Mouse (Mus musculus): Measurements from ENCODE around the gene Etv6. TPM values are rescaled to one million over a fixed set of nuclear protein-coding genes. Genes with fewer than 3 reads are reported as not detected.

Etv6 gene
- total RNA-seq, 2 experiments from 2014 or later: 9.2 to 9.8 TPM

DNA sequence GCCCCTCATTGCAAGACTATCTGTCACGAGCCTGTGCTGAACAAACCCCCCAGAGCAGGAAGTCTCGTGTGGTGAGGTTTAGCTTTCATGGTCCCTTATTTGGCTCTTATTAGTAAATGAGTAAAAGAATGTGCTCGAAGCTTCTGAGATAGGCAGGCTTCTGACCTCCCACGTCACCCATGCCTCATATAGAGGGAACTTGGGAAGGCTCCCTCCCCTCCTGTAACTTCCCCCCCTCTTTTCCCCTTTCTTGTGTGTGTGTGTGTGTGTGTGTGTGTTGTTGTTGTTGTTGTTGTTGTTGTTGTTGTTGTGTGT is 54.8 kb downstream of the Etv6 start:
- Histone ChIP-seq H3K27ac (no peak overlapping the region), H3K4me3 (no peak overlapping the region)
- DNase-seq (ENCODE audit: low spot score in 2 of 2): no peak
- TF ChIP-seq CTCF (conservative IDR thresholded peaks at IDR 0.05): no peak

DNA sequence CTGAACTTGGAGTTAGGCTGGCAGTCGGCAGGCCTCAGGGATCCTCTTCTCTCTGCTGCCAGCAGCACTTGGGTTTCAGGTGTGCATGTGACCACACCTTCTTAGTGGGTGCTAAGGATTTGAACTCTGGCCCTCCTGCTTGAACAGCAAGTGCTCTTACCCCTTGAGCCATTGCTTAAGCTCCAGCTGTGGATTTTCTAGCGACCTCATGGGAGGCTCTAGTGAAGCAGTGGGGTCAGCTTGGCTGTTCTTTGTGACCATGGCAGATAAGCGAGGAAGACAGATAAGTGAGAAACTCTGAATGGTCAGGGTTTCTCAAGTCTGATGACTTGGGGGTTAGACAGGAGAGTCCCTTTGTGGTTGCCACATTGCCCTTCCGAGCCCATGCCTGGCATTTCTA is 55.4 kb downstream of the Etv6 start:
- Histone ChIP-seq H3K4me3 (no peak overlapping the region), H3K27ac (no peak overlapping the region)
- TF ChIP-seq CTCF (conservative IDR thresholded peaks at IDR 0.05): no peak
- DNase-seq (ENCODE audit: low spot score in 2 of 2): no peak

DNA sequence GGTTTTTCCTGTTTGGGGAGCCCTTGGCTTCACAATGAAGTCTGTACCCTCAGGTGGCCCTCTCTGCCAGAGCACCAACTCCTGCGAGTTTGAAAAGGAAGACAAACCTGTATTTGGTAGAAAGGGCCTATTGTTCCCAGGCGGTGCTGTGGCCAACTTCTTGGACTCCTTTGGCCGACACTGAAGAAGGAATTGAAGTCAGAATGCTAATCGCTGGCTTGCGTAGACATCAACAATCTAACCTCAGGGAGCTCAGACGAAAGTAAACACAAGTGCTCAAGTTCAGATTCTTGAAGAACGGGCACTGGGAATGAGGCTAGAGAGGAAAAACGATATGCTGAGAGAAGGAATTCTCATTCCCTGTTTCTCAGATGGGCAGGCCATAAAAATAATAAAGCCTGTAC is 55.9 kb downstream of the Etv6 start:
- Histone ChIP-seq H3K27ac (no peak overlapping the region), H3K4me3 (no peak overlapping the region)
- no peak for DNase-seq (ENCODE audit: low spot score in 2 of 2)
- no peak for TF ChIP-seq CTCF (conservative IDR thresholded peaks at IDR 0.05)

DNA sequence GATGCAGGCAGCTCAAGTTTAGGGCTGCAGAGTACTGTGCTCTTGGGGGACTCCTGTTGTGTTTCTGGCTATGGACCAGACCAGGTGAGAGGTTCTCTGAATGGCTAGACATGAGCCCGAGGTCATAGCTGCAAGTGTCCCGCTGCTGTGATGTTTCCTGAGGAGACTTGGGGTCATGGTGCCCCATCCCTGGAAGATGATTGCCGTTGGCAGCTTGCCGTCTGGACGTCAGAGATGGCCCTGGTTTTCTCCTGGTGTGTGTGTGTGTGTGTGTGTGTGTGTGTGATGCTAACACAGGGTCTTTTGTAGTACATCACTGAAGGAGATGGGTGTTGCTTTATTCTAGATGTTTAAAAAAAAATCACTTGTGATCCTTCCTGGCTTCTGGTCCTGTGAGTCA is 58.6 kb downstream of the Etv6 start:
- H3K27ac ChIP-seq: no peak overlapping the region
- DNase-seq (ENCODE audit: low spot score in 2 of 2): no peak
- no peak overlapping the region for H3K4me3 ChIP-seq
- no peak for TF ChIP-seq CTCF (conservative IDR thresholded peaks at IDR 0.05)

DNA sequence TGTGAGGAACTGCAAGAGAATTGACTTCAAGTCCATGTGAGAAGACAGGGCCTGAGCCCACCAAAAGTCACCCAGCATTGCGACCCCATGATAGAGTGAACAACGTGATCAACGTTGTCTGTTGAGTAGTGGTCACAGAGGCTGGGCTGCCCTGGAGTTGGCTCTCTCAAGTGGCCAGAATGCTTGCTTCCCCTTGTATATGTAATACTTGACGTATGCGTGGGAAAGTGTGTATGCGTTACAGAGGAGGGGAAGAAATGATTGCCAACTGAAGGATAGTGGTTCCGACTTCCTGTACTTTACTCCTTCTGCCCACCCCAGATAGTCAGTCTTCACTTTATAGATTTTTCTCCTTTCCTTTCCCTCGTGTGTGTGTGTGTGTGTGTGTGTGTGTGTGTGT is 59.1 kb downstream of the Etv6 start:
- Histone ChIP-seq H3K4me3 (no peak overlapping the region), H3K27ac (no peak overlapping the region)
- no peak for DNase-seq (ENCODE audit: low spot score in 2 of 2)
- TF ChIP-seq CTCF (conservative IDR thresholded peaks at IDR 0.05): no peak

DNA sequence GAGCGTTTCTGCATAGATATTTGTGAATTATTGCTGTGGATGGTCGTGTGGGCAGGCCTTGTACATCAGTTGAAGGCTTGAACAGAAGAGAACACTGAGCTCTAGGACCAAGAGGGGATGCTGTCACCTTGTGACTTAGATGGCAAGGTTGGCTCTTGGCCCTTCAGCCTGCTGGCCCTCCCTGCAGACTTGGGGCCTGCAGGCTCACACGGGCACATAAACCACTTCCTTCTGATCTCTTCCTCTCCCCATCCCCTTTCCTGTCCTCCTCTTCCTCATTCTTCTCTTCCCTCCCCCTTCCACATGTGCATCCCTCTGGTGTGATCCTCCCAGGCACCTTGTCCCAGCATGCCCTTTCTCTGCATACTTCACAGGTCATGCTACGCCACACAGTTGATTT is 60.1 kb downstream of the Etv6 start:
- no peak for TF ChIP-seq CTCF (conservative IDR thresholded peaks at IDR 0.05)
- Histone ChIP-seq H3K4me3 (no peak overlapping the region), H3K27ac (no peak overlapping the region)
- DNase-seq (ENCODE audit: low spot score in 2 of 2): no peak

DNA sequence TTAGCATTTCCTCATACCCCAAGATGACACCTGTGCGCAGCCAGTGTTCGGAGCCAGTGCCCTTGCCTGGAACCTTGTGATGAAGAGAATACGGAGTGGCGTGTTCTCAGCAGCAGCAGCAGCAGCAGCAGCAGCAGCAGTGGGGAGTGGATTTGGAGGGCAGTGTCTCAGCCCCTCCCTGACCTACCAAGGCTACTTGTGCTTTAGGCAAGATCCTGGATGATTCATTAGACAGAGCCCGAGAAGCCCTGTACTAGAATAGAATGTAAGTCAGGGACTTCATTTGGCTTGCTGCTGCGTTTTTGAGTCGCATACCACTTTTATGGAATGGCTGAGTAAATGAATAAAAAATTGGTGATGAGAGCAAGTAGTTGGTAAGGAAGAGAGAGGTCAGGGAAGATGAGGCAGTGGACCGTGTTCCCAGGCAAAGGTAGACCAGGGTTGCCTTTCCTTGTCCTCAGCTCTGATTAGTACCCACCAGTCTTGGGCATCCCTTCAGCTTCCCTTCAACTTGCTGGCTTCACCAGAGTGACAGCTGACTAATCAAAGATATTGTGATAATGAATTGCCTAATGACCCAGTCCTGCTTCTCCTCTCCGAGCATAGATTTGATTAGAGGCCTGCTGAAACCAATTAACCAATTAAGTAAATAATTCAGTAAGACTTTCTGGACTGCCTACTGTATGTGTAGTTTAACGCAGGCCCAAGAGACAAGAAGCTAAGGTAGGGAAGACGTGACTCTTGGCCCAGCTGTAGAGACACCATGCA is 64.7 kb downstream of the Etv6 start:
- no peak for TF ChIP-seq CTCF (conservative IDR thresholded peaks at IDR 0.05)
- Histone ChIP-seq H3K27ac (no peak overlapping the region), H3K4me3 (no peak overlapping the region)
- no peak for DNase-seq (ENCODE audit: low spot score in 2 of 2)

DNA sequence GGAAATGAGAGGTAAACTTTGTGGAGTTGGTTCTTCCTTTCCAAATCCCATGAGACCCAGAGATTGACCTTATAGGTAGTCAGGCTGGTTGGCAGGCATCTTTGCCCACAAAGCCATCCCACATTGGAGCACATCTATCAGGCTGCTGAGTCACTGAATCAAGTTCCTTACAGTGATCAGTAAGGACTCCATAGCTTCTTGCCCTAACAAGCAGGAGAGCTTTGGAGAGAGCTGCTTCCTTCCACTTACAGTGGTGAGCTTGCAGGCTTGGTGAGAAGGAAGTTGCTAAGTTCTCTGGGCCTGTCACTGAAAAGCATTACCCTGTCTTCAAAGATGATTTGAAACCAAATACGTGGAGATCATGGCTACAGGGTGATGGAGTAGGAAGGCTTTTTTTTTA is 66.9 kb downstream of the Etv6 start:
- Histone ChIP-seq H3K4me3 (no peak overlapping the region), H3K27ac (no peak overlapping the region)
- no peak for TF ChIP-seq CTCF (conservative IDR thresholded peaks at IDR 0.05)
- DNase-seq (ENCODE audit: low spot score in 2 of 2): no peak

DNA sequence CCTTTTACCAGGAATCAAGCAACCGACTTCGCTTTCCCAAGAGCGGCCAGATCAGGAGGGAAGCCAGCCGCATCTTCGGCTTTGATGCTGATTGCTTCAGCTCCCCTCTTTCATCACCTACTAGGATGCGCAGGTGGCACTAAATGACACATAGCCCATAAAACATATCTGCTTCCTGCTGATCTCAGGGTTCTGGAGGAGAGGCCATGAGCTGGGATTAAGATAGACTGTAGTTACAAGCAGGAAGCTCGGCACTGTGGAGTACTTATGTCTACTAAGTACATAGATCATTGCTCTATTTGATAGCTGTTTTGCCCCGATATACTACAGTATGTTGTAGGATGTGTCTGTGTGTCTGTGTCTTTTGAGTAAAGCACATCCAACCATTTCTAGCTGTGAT is 68.0 kb downstream of the Etv6 start:
- DNase-seq (ENCODE audit: low spot score in 2 of 2): no peak
- no peak overlapping the region for H3K27ac ChIP-seq

DNA sequence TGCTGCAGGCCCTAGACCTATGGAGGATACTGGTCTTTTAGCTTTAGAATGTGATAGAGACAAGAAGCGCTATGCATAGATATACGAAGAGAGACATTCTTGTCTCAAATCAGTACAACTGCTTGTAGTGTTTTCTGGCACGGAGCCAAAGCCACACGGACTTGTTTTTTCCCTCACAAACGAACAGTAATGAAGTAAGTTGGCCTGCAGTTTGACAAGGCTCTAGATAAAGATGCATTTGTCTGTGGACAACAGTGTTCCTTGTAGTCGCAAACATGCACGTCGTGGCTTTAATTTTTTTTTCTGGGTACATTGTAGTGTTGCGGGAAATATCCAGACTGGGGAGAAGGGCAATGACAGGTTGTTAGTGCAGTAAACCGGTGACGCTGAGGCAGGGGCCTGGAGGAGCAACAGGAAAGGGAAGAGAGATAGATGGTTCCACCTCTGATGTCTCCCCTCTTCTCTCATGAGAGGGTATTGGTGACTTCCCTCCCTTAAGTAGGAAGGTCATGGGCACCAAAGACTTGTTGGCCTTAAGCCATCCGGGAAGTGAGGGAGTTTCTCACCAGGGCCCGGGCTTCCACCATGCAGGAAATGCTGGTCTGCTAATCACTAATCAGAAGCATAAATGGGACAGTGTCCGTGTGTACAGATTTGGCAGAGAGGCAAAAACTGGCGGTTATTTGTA is 70.2 kb downstream of the Etv6 start:
- DNase-seq (ENCODE audit: low spot score in 2 of 2): peak in 1 of 2 experiments; percentile 21
- Histone ChIP-seq H3K4me3 (no peak overlapping the region), H3K27ac (no peak overlapping the region)
- no peak for TF ChIP-seq CTCF (conservative IDR thresholded peaks at IDR 0.05)

More for the DNA sequence above, 68.0 kb downstream of the Etv6 start:
- no peak overlapping the region for H3K4me3 ChIP-seq
- TF ChIP-seq CTCF (conservative IDR thresholded peaks at IDR 0.05): no peak

DNA sequence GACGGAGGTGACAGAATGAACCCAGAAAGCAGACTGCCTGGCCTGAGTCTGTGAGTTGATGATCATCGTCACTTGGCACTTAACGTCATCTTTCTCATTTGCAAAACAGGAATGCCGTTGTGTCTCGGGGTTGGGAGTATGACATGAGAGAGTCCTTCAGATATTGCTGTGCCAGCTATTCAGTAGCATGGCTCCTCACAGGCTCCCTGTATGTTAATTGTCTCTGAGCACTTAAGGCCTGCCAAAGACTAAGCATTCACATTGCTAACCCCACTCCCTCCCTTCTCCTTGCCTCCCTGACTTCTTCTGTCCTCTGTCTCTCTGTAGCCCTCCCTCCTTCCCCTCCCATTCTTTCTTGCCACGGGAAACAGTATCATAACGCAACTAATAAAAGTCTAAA is 72.2 kb downstream of the Etv6 start:
- no peak for TF ChIP-seq CTCF (conservative IDR thresholded peaks at IDR 0.05)
- Histone ChIP-seq H3K27ac (no peak overlapping the region), H3K4me3 (no peak overlapping the region)
- no peak for DNase-seq (ENCODE audit: low spot score in 2 of 2)

DNA sequence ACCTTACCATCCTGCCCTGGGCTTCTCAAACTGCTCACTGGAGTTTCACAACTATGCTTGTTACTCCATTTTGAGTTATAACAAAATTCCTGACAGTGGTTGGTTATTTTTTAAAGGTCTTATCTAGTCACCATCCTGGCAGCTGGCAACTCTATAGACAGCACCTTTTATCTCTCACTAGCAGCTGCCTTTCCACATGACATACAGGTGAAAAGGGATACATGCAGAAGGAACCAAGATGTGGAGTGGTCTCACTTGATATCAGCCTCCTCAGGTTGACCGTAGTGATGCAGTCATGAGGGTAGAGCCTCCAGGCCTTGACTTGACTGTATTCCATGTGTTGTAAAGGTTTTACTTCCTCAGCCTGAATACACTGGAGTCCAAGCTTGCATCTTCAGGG is 74.2 kb downstream of the Etv6 start:
- no peak overlapping the region for H3K4me3 ChIP-seq
- no peak overlapping the region for H3K27ac ChIP-seq
- DNase-seq (ENCODE audit: low spot score in 2 of 2): no peak
- TF ChIP-seq CTCF (conservative IDR thresholded peaks at IDR 0.05): no peak

DNA sequence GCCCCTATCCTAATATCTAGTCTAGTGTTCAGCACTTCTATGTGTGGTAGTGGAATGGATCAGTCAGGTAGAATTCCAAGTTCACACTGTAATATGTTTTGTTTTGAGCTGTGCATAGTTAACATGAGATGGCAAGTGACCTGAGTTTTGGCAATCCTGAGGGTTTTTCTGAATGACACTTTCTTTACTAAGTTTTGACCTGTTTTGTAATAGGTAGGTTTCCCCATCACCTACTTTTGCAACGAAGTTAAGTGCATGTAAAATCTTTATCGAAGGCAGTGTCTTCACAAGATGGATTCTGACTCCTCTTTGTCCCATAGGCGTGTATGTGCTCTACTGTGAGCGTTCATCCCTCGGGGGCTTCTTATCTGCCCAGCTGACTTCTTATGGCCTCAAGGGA is 74.7 kb downstream of the Etv6 start:
- H3K4me3 ChIP-seq: no peak overlapping the region
- H3K27ac ChIP-seq: no peak overlapping the region
- DNase-seq (ENCODE audit: low spot score in 2 of 2): no peak
- no peak for TF ChIP-seq CTCF (conservative IDR thresholded peaks at IDR 0.05)

DNA sequence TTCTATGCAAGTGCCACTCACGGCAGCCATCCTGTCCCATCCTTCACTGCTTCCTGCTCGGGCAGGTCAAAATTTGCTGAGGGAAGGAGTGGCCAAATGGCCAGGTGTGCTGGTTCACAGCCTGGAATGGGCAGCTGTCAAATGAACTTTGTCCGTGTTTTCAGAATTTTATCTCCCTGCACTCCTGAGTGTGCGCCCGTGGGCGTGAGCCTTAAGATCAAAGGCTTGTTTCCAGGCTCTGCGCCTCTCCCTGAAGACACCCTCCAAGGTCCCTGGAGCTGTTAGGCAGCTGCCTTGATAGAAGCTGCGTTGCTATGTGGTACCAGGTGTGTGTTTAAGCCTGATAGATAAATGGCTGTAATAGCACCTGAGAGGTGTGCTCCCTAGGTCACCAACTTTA is 76.1 kb downstream of the Etv6 start:
- H3K27ac ChIP-seq: no peak overlapping the region
- no peak for TF ChIP-seq CTCF (conservative IDR thresholded peaks at IDR 0.05)
- no peak overlapping the region for H3K4me3 ChIP-seq
- no peak for DNase-seq (ENCODE audit: low spot score in 2 of 2)
